Mouse (Mus musculus) thymus, adult 2 months (tissue): Measurements from ENCODE around the gene Ugt2b34.

Experiments used
- CTCF ChIP-seq: fragments of 200-500 bp; IDR thresholded peaks from 2 replicates; pipeline ENCODE4 v1.5.1; 2012; ENCODE audit warnings: mild to moderate bottlenecking, control low read depth, low read length, moderate library complexity, borderline replicate concordance; ENCODE audit not compliant: control insufficient read depth, poor library complexity, insufficient read depth; ENCODE audit errors: extremely low read depth
- POLR2A ChIP-seq: fragments of 200-500 bp; IDR thresholded peaks from 2 replicates; pipeline ENCODE4 v1.6.1; 2012; ENCODE audit warnings: mild to moderate bottlenecking, low read length, control low read depth, moderate library complexity; ENCODE audit not compliant: control insufficient read depth, poor library complexity, insufficient read depth; ENCODE audit errors: extremely low read depth

DNA sequence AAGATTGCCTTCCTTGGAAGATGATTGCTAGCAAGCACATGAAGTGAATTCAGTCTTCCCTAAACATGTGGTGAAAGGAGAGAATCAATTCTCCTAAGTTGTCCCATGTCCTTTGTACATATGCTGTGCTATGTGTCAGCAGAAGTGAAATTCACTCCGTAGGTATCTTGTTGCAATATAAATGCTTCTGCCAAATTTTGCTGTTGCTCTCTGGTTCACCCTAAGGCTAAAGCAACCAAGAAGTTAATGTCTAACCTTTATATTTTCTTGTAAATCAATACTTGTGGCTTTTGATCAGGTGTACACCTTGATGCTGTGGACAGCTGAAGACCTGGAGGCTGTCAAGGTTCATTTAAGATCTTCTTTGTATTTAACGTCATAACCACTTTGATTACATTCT, 35.4 kb upstream of the Ugt2b34 start:
- no peak for TF ChIP-seq CTCF
- no peak for TF ChIP-seq POLR2A
